Mouse (Mus musculus) MN1 (cell line): ENCODE results near the gene Pglyrp3.
"Not testable (repeated sequence)": the region's sequence is repeated elsewhere in the genome, so short reads cannot be mapped to it uniquely, and the experiment has no call there.

Experiments used
- DNase-seq: peaks from one replicate; pipeline ENCODE4 v3.0.0-alpha.2; 2016; ENCODE audit warnings: low spot score

The Pglyrp3 gene

DNA sequence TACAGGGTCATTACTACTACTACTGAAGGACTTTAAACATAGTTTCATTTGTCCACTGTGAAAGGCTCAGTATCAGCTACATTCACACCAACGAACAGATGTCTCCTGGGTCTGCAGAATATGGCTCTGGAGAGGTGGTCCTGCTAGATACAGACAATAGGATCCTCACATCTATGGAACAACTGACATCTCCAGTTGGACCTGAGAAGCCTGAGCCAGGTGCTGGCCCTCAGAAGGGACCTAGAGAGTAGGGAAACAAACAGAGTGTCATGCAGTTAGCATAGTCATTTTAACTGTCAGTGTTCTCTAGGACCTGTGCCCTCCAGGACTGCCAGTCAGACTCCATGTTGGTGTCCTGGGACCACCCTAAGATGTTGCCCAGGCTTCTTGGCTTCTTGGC lies at the start of gene Pglyrp3:
Gene Pglyrp3, plus strand, starts transcription at position 301 of the 400 bp plus-strand sequence.
- no peak for DNase-seq

DNA sequence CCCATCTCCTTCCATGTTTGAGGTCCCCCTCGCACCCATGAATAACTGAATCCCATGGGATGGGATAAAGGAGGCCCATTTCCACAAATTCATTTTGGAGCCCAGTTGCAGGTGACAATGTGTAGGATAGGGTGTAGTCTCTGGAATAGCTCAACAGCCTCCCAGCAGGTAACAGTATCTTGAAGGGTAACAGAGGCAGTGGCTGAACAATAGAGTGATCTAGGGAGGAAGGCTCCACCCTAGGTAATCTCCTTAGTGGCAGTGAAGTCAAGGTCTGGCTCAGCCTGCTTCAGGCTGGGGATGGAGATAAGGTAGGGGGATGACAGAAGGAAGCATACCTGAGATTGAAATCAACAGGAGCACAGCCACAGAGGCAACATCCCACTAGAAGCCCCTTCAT lies 3.4 kb upstream of the Pglyrp3 start:
- no peak for DNase-seq

DNA sequence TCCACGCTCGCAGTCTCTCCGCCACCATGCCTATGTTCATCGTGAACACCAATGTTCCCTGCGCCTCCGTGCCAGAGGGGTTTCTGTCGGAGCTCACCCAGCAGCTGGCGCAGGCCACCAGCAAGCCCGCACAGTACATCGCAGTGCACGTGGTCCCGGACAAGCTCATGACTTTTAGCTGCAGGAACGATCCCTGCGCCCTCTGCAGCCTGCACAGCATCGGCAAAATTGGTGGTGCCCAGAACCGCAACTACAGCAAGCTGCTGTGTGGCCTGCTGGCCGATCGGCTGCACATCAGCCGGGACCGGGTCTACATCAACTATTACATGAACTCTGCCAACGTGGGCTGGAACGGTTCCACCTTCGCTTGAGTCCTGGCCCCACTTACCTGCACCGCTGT lies 10.2 kb downstream of the Pglyrp3 start:
- DNase-seq = not testable (repeated sequence)

DNA sequence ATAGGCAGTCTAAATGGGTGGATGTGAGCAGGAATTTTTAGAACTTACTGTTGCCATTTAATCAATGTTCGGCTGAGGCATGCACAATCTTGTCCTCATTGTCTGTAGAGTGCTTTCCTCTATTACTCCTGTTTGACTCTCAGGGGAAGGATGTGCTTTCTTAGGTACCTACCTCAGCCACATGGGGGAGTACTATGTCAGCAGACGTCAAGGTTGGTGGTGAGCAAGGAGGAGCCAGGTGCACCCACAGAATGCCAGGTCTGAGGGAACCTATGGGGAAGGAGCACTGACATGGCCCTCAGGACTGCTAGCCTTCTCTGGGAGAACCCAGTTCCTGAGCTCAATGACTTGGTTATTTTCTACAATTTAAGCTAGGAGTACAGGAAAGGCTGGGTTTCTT lies 18.8 kb downstream of the Pglyrp3 start:
- no peak for DNase-seq

DNA sequence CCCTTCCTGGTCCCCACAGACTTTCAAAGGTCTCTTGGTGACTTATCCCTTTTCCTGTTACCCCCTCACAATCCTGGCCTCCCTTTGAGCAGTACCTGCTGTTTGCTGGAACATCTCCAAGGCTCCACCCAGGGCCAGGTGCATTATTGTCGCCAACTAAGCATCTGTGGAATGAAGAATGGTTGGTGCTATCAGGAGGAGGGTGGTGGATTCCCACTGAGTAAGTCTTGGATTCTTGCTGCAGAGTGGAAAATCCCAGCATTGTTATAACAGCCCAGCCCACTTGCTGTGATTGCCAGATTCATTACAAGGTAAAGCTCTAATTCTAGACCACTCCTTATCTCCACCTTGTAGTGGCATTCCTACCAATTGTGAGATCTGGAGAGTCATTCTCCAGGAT lies 19.5 kb downstream of the Pglyrp3 start:
- no peak for DNase-seq

DNA sequence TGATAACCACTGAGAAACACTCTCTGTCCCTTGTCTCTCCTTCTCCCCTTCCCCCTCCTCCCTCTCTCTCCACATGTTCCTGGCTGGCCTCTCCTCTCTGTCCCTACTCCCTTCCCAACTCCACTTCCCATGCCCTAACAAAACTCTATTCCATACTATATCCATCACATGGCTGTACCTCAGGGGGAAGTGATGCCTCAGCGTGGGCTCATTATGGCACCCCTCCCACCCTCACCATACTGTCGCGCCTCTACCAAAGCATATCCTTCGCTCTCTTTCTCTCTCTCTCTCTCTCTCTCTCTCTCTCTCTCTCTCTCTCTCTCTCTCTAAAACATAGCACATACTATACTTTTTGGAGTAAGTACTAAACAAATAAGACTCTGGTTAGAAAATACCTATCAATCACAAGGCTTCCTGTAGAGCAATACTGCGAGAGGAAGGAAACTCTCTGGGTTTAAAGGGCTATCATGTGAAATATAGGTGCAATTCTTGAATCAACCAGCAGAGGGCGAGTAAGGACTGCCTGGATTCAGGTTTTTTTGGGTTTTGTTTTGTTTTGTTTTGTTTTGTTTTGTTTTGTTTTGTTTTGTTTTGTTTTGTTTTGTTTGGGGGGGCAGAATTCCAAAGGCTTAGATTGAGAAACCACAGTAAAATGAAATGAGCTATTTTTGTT lies 36.1 kb downstream of the Pglyrp3 start:
- no peak for DNase-seq

DNA sequence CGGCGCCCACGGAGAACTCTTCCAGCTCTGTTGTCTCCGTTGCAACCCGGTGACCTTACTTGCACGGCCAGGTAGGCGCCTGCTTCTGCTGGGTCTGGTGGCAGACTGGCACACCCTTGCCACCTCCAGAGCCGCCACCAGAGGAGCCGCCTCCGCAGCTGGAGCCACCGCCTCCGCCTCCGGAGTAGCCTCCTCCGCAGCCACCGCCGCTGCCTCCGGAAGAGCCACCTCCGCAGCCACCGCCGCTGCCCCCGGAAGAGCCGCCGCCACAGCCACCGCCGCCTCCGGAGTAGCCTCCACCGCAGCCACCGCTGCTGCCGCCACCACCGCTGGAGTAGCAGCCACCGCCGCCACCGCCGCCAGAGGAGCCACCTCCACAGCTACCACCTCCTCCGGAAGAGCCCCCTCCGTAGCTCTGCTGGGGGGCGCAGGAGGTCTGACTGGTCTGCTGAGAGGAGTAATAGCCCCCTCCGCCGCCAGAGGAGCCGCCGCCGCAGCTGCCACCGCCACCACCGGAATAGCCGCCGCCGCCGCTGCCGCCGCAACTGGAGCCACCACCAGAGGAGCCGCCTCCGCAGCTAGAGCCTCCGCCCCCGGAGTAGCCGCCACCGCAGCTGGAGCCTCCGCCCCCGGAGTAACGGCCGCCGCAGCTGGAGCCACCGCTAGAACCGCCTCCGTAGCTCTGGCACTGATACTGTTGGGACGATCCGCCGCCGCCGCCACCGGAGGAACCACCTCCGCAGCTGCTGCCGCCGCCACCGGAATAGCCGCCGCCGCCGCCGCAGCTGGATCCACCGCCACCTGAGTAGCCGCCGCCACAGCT lies 66.3 kb downstream of the Pglyrp3 start:
- DNase-seq = no peak
